ENCODE assay signal across 8 mouse cellular contexts in the genomic region with DNA sequence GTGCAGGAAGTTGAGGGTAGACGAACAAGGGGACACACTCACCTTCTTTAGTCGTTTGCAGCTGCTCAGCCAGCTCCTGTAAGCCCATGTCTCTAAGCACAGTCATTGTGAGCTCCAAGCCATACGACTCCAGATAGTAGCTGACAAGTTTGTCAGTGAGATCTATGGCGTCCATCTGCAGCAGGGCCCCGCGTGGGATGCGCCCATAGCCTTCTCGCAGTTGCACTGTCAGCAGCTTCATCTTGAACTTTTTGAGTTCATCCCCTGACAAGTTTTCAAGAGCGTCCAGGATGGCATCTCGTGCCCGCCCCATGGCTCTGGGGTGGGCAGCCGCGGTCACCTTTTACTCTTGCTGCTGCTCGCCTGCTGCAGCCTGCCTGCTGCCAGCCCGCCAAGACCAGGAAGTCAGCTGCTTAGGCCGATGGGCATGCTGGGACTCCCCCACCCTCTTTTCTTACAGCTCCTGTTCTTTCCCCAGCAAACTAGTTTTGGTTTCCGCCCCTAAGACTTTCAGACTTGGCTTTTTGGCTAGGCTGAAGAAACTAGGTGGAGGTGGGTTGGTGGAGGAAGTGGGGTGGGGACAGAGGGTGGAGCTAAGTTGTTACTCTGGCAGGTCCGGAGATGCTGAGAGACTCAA. TPM values are rescaled to one million over a fixed set of nuclear protein-coding genes. Genes with fewer than 3 reads are reported as not detected.
DNase-seq lines count a peak whose midpoint lies in the region; ATAC-seq and TF ChIP-seq lines count a peak whose summit lies in the region.

TSS of gene Pycard (minus strand) at position 527 of the 637 bp plus-strand sequence.

- no peak for TF ChIP-seq EP300 in MEL (IDR thresholded peaks at IDR 0.05; ENCODE audit: low read depth in 1 of 2, low read length in 2 of 2)

- H3K9ac ChIP-seq in MEL (ENCODE audit: control insufficient read depth, low read depth, low read length, poor library complexity, severe bottlenecking): no peak within 1 kb of the TSS
- H3K9ac ChIP-seq in hindbrain, embryonic 12.5 days: no peak within 1 kb of the TSS
- H3K9ac ChIP-seq in limb, embryonic 15.5 days: peak within 1 kb of the TSS; percentile 40

- 24% methylated on average over 18 of the region's 18 CpGs for WGBS in hindbrain, embryonic 12.5 days
- 11% methylated on average over 18 of the region's 18 CpGs for WGBS in limb, embryonic 15.5 days
- WGBS in thymus, adult 2 months: under 1% methylated on average over 18 of the region's 18 CpGs

- H3K4me2 ChIP-seq in hindbrain, embryonic 12.5 days (replicated peaks): peak within 1 kb of the TSS; percentile 34
- peak within 1 kb of the TSS; percentile 58 for H3K4me2 ChIP-seq in limb, embryonic 15.5 days

- no peak within 1 kb of the TSS for H3K27ac ChIP-seq in MEL (ENCODE audit: control insufficient read depth, low read depth, low read length)
- H3K27ac ChIP-seq in hindbrain, embryonic 12.5 days: no peak within 1 kb of the TSS
- H3K27ac ChIP-seq in limb, embryonic 15.5 days: peak within 1 kb of the TSS; percentile 86
- peak within 1 kb of the TSS; percentile 95 for H3K27ac ChIP-seq in thymus, adult 2 months (ENCODE audit: control insufficient read depth, insufficient read depth, low read length)

- peak in 1 of 2 experiments; percentile 13; a peak in 1 of 4 replicates for TF ChIP-seq POLR2A in MEL (IDR thresholded peaks at IDR 0.05; ENCODE audit: control insufficient read depth in 1 of 2, insufficient read depth in 1 of 2, low read depth in 1 of 2, low read length in 2 of 2, poor library complexity in 1 of 2)
- TF ChIP-seq POLR2A in thymus, adult 2 months (IDR thresholded peaks at IDR 0.05; ENCODE audit: control insufficient read depth, extremely low read depth, insufficient read depth, low read length, poor library complexity): peak; percentile 92

- H3K4me1 ChIP-seq in MEL (ENCODE audit: control insufficient read depth in 1 of 2, insufficient read depth in 2 of 2, low read length in 2 of 2): peaks cover 0 to 4% of the 10 kb centered on the region in 2 experiments; a peak in 1 of 4 replicates
- H3K4me1 ChIP-seq in erythroblast, embryonic 14.5 days (ENCODE audit: control insufficient read depth): peaks cover 28% of the 10 kb centered on the region
- 0 out of 2 replicates have a peak, but pooled peaks cover 3% of the 10 kb centered on the region for H3K4me1 ChIP-seq in hindbrain, embryonic 12.5 days
- peaks cover 24% of the 10 kb centered on the region for H3K4me1 ChIP-seq in limb, embryonic 15.5 days
- peaks cover 11% of the 10 kb centered on the region for H3K4me1 ChIP-seq in thymus, adult 2 months (replicated peaks; ENCODE audit: control insufficient read depth, insufficient read depth, low read length)

- H3K4me3 ChIP-seq in MEL (ENCODE audit: control insufficient read depth in 1 of 2, insufficient read depth in 1 of 2, low read depth in 2 of 2, low read length in 2 of 2): no peak within 1 kb of the TSS
- peak within 1 kb of the TSS; percentile 54 for H3K4me3 ChIP-seq in erythroblast, embryonic 14.5 days (replicated peaks)
- no peak within 1 kb of the TSS for H3K4me3 ChIP-seq in hindbrain, embryonic 12.5 days
- H3K4me3 ChIP-seq in limb, embryonic 15.5 days: peak within 1 kb of the TSS; percentile 43
- peak within 1 kb of the TSS; percentile 80 for H3K4me3 ChIP-seq in thymus, adult 2 months (ENCODE audit: control insufficient read depth, insufficient read depth, low read length)

- TF ChIP-seq RAD21 in MEL (IDR thresholded peaks at IDR 0.05; ENCODE audit: low read depth, low read length): no peak

- no peaks in the 10 kb centered on the region for H3K27me3 ChIP-seq in MEL (ENCODE audit: control insufficient read depth in 1 of 2, insufficient read depth in 2 of 2, low read length in 2 of 2)
- no peaks in the 10 kb centered on the region for H3K27me3 ChIP-seq in erythroblast, embryonic 14.5 days (ENCODE audit: control insufficient read depth)
- no peaks in the 10 kb centered on the region for H3K27me3 ChIP-seq in hindbrain, embryonic 12.5 days
- H3K27me3 ChIP-seq in limb, embryonic 15.5 days: no peaks in the 10 kb centered on the region
- no peaks in the 10 kb centered on the region for H3K27me3 ChIP-seq in thymus, adult 2 months (ENCODE audit: control insufficient read depth, insufficient read depth, low read length)

- H3K9me3 ChIP-seq in MEL (replicated peaks; ENCODE audit: insufficient read depth, low read length): no peaks in the 10 kb centered on the region
- no peaks in the 10 kb centered on the region for H3K9me3 ChIP-seq in erythroblast, embryonic 14.5 days (ENCODE audit: control insufficient read depth, low read length)
- H3K9me3 ChIP-seq in hindbrain, embryonic 12.5 days (replicated peaks): no peaks in the 10 kb centered on the region
- H3K9me3 ChIP-seq in limb, embryonic 15.5 days: no peaks in the 10 kb centered on the region

- DNase-seq in adrenal gland, adult (ENCODE audit: inconsistent age in 2 of 2, low spot score in 1 of 2): peak; percentile 38 to 74
- no peak for DNase-seq in adrenal gland, adult 8-10 months
- DNase-seq in MEL (ENCODE audit: low read depth, low spot score): no peak
- DNase-seq in monocyte, adult 2 months (ENCODE audit: low read depth in 1 of 2, low spot score in 2 of 2): peak; percentile 13 to 31
- peak; percentile 86 for DNase-seq in thymus, adult 2 months

- TF ChIP-seq CTCF in MEL (IDR thresholded peaks at IDR 0.05 in 2 of 3, conservative IDR thresholded peaks at IDR 0.05 in 1 of 3; ENCODE audit: control insufficient read depth in 1 of 3, insufficient read depth in 1 of 3, low read depth in 2 of 3, low read length in 3 of 3, poor library complexity in 1 of 3, severe bottlenecking in 1 of 3): no peak
- TF ChIP-seq CTCF in thymus, adult 2 months (IDR thresholded peaks at IDR 0.05; ENCODE audit: borderline replicate concordance, control insufficient read depth, extremely low read depth, insufficient read depth, low read length, poor library complexity): no peak

- H3K79me2 ChIP-seq in MEL (ENCODE audit: control insufficient read depth, insufficient read depth, low read length, poor library complexity): no peaks in the 10 kb centered on the region

- peaks cover 7% of the 10 kb centered on the region in 2 experiments for H3K36me3 ChIP-seq in MEL (ENCODE audit: control insufficient read depth in 1 of 2, insufficient read depth in 2 of 2, low read length in 2 of 2)
- peaks cover 39% of the 10 kb centered on the region for H3K36me3 ChIP-seq in erythroblast, embryonic 14.5 days (ENCODE audit: control insufficient read depth)
- H3K36me3 ChIP-seq in hindbrain, embryonic 12.5 days: peaks cover 20% of the 10 kb centered on the region; the same call in 1 of the 2 replicates
- peaks cover 19% of the 10 kb centered on the region for H3K36me3 ChIP-seq in limb, embryonic 15.5 days
- H3K36me3 ChIP-seq in thymus, adult 2 months (ENCODE audit: control insufficient read depth, insufficient read depth, low read length): peaks cover 31% of the 10 kb centered on the region; the same call in 1 of the 2 replicates

- no peak for ATAC-seq in hindbrain, embryonic 12.5 days (ENCODE audit: low FRiP score)
- peak; percentile 53; the same call in 1 of the 2 replicates for ATAC-seq in limb, embryonic 15.5 days (ENCODE audit: insufficient number of reproducible peaks, low FRiP score, low TSS enrichment, low read depth)

TF ChIP-seq in MEL, 35 proteins besides CTCF, POLR2A, EP300 and RAD21:
- TF ChIP-seq ZMIZ1 (IDR thresholded peaks at IDR 0.05; ENCODE audit: low read depth, low read length) (0 out of 2 replicates have a peak, but pooled peaks have one; percentile 24), HCFC1 (IDR thresholded peaks at IDR 0.05; ENCODE audit: low read depth, low read length) (no peak), NELFE (IDR thresholded peaks at IDR 0.05; ENCODE audit: low read depth, low read length) (no peak), SMC3 (IDR thresholded peaks at IDR 0.05; ENCODE audit: low read depth, low read length) (no peak; the same call in 1 of the 2 replicates), CHD1 (IDR thresholded peaks at IDR 0.05; ENCODE audit: low read depth, low read length) (no peak), POLR2AphosphoS5 (IDR thresholded peaks at IDR 0.05; ENCODE audit: borderline replicate concordance, low read depth, low read length) (no peak), TAL1 (IDR thresholded peaks at IDR 0.05; ENCODE audit: low read length) (no peak)
TF ChIP-seq in MEL: peak in this region for 1.

RNA-seq across cellular contexts. Expression of gene Pycard, which starts in this region (rescaled TPM):
- 1 to 10 TPM; 4.0 to 5.8 (median 4.5) TPM for total RNA-seq in adrenal gland, adult 8-10 months (2022)
- total RNA-seq in MEL (2012; rRNA removed): 0.10 and 0.12 TPM in 2 replicates
- polyA plus RNA-seq in MEL (2012; ENCODE audit: insufficient read depth in 1 of 2, insufficient read length in 2 of 2, low read depth in 1 of 2, low replicate concordance in 2 of 2, missing spikeins in 1 of 2): under 1 TPM in 1 of 2 experiments, not detected in 1; 0.24 TPM
- polyA plus RNA-seq in erythroblast, embryonic 14.5 days (2012): 0.19 and 0.25 TPM in 2 replicates
- polyA plus RNA-seq in hindbrain, embryonic 12.5 days (2016; fragmentation: Nextera tagmentation; extraction: Ambion mirVana): 6.4 and 9.4 TPM in 2 replicates
- 150 and 154 TPM in 2 replicates for polyA plus RNA-seq in limb, embryonic 15.5 days (2015; fragmentation: Nextera tagmentation; extraction: Ambion mirVana)
- polyA plus RNA-seq in thymus, adult 2 months (2012; rRNA removed): 420 and 521 TPM in 2 replicates

Comparison
In these comparisons a context has a peak if more than half of its experiments do, and no peak if none do; other contexts are left out.
1. RNA of gene Pycard (polyA plus RNA-seq): 420 to 521 TPM in thymus, adult 2 months and 150 to 154 TPM in limb, embryonic 15.5 days; 6.4 to 9.4 TPM in hindbrain, embryonic 12.5 days, 0.24 TPM in MEL and 0.19 to 0.25 TPM in erythroblast, embryonic 14.5 days; every median in the first group is over 10 times any median in the second.
2. DNase-seq: peak in adrenal gland, adult (2 of 2), monocyte, adult 2 months (2 of 2) and thymus, adult 2 months (single experiment); none in adrenal gland, adult 8-10 months (single experiment) and MEL (single experiment).
3. H3K27ac ChIP-seq: peak in limb, embryonic 15.5 days (single experiment) and thymus, adult 2 months (single experiment); none in MEL (single experiment) and hindbrain, embryonic 12.5 days (single experiment).
4. H3K4me3 ChIP-seq: peak in erythroblast, embryonic 14.5 days (single experiment), limb, embryonic 15.5 days (single experiment) and thymus, adult 2 months (single experiment); none in MEL (0 of 2) and hindbrain, embryonic 12.5 days (single experiment).